Mouse (Mus musculus) forebrain, embryonic 10.5 days (tissue): Measurements from ENCODE around the gene Ms4a6c. TPM values are rescaled to one million over a fixed set of nuclear protein-coding genes. Genes with fewer than 3 reads are reported as not detected.
"Not testable (repeated sequence)": the region's sequence is repeated elsewhere in the genome, so short reads cannot be mapped to it uniquely, and the experiment has no call there.

Experiments
- DNase-seq: peaks from one replicate; pipeline ENCODE4 v3.0.0-alpha.2; 2017; ENCODE audit warnings: low spot score; ENCODE audit errors: extremely low spot score
- H3K27ac ChIP-seq: fragments of 300-500 bp; sonication (generic); 2 replicates; pipeline ENCODE4 v1.5.1; 2016; ENCODE audit warnings: mild to moderate bottlenecking
- H3K27me3 ChIP-seq: fragments of 300-500 bp; sonication (generic); 2 replicates; pipeline ENCODE4 v1.6.1; 2016; ENCODE audit warnings: mild to moderate bottlenecking; ENCODE audit not compliant: poor library complexity, severe bottlenecking
- H3K36me3 ChIP-seq: fragments of 300-500 bp; sonication (generic); replicated peaks from 2 replicates; pipeline ENCODE4 v1.6.1; 2016; ENCODE audit warnings: mild to moderate bottlenecking, moderate library complexity
- H3K4me1 ChIP-seq: fragments of 300-500 bp; sonication (generic); 2 replicates; pipeline ENCODE4 v1.6.1; 2016
- H3K4me3 ChIP-seq: fragments of 300-500 bp; sonication (generic); 2 replicates; pipeline ENCODE4 v1.5.1; 2016; ENCODE audit warnings: mild to moderate bottlenecking, moderate library complexity
- H3K9me3 ChIP-seq: fragments of 300-500 bp; sonication (generic); 2 replicates; pipeline ENCODE4 v1.6.1; 2016; ENCODE audit warnings: mild to moderate bottlenecking, moderate library complexity
- WGBS: fragments of 180-500 bp; shearing (Covaris S2); methylation state at CpG from one replicate; pipeline ENCODE4 v1.1.7; 2016; 5-methylcytosine and 5-hydroxymethylcytosine counted together
- polyA plus RNA-seq: library from polyadenylated mRNA; unstranded; fragments of >200 nt; fragmentation: Nextera tagmentation; extraction: Ambion mirVana; gene quantifications from 2 replicates; pipeline ENCODE4 v1.2.1, GENCODE M21; 2016

Ms4a6c gene
- polyA plus RNA-seq, result 1.2 and 1.5 TPM in 2 replicates

- H3K27me3 ChIP-seq, H3K4me1 ChIP-seq, H3K36me3 ChIP-seq, H3K27ac ChIP-seq, DNase-seq, H3K9me3 ChIP-seq, H3K4me3 ChIP-seq: not testable (repeated sequence)
- WGBS, result 90% methylated on average over 4 of the region's 4 CpGs
Measured at GRCm38 (mm10) chr19:11469215-11469614, at the start of gene Ms4a6c. Gene Ms4a6c, plus strand, starts transcription at chr19:11469366.

GRCm38 (mm10) chr19:11431209-11431608 lies 38.0 kb upstream of the Ms4a6c start:
- not testable (repeated sequence) for H3K4me3 ChIP-seq, DNase-seq, H3K27ac ChIP-seq, H3K27me3 ChIP-seq, H3K4me1 ChIP-seq, H3K36me3 ChIP-seq, H3K9me3 ChIP-seq
- 83% methylated on average over 1 of the region's 1 CpGs for WGBS

DNA sequence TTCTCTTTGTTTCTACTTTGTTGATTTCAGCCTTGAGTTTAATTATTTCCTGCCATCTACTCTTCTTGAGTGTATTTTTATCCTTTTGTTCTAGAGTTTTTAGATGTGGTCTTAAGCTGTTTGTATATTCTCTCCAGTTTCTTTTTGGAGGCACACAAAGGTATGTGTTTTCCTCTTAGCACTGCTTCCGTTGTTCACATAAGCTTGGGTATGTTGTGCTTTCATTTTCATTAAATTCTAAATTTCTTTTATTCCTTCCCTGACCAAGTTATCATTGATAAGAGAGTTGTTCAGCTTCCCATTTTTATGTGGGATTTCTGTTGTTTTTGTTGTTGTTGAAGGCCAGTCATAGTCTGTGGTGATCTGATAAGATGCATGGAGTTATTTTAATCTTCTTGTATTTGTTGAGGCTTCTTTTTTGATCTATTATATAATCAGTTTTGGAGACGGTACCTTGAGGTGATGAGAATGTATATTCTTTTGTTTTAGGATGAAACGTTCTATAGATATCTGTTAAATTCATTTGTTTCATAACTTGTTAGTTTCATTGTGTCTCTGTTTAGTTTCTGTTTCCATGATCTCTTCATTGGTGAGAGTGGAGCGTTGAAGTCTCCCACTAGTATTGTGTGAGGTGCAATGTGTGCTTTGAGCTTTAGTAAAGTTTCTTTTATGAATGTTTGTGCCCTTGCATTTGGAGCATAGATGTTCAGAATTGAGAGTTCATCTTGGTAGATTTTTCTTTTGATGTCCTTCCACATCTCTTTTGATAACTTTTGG lies 33.9 kb upstream of the Ms4a6c start:
- no peaks in the 10 kb centered on the region for H3K4me1 ChIP-seq
- WGBS, result 89% methylated on average over 4 of the region's 4 CpGs
- H3K4me3 ChIP-seq, result no peak overlapping the region
- no peak overlapping the region for H3K27ac ChIP-seq
- no peaks in the 10 kb centered on the region for H3K9me3 ChIP-seq
- H3K27me3 ChIP-seq, result no peaks in the 10 kb centered on the region
- H3K36me3 ChIP-seq, result no peaks in the 10 kb centered on the region
- DNase-seq, result no peak

GRCm38 (mm10) chr19:11443338-11443737 lies 25.8 kb upstream of the Ms4a6c start, which contains the start of gene Ms4a4b:
Gene Ms4a4b, plus strand, starts transcription at chr19:11443553.
- Histone ChIP-seq H3K4me1 (no peaks in the 10 kb centered on the region), H3K27me3 (no peaks in the 10 kb centered on the region), H3K27ac (no peak within 1 kb of the TSS), H3K9me3 (no peaks in the 10 kb centered on the region), H3K36me3 (no peaks in the 10 kb centered on the region), H3K4me3 (no peak within 1 kb of the TSS)
- no peak for DNase-seq

DNA sequence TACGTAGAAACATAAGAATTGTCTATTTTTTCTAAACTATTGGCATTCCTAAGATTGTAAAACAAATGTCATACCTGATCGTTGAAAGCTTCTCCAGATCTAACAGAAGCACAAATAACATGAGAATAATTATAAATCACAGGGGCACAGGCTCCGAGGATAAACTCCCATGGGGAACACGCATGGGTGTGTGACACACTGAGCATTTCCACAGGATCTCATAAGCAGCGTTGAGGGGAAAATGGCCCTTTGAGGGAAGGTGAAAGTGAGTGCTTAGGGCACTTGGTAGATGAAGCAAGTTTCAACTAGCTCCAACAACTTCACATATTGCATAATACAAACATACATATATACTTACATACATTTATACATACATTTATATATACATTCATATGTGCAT lies 25.2 kb upstream of the Ms4a6c start:
- DNase-seq, result no peak
- WGBS, result 92% methylated on average over 5 of the region's 5 CpGs

DNA sequence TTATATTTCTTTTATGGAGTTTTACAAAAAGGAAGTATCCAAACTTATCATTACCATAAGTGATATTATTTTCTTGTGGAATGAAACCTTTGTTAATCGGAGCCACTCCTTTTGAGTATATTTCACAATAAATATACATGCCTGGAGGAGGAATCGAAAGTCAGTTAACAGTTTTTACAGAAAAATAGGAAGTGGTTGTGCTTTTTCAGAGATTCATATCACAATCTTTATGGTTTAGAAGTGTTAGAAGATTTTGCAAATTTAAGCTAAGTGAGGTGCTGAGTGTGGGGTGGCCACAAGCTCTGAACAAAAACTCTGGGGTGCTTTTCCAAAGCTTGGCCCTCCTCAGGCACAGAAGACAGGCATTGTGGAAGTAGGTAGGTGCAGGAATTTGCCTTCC lies 21.9 kb upstream of the Ms4a6c start:
- H3K36me3 ChIP-seq, result no peaks in the 10 kb centered on the region
- H3K4me1 ChIP-seq, result no peaks in the 10 kb centered on the region
- no peak overlapping the region for H3K4me3 ChIP-seq
- H3K27me3 ChIP-seq, result no peaks in the 10 kb centered on the region
- DNase-seq, result no peak
- WGBS, result 82% methylated on average over 2 of the region's 2 CpGs
- no peak overlapping the region for H3K27ac ChIP-seq
- H3K9me3 ChIP-seq, result no peaks in the 10 kb centered on the region

More for the DNA sequence above, 25.2 kb upstream of the Ms4a6c start:
- no peaks in the 10 kb centered on the region for H3K27me3 ChIP-seq
- no peak overlapping the region for H3K27ac ChIP-seq
- no peaks in the 10 kb centered on the region for H3K9me3 ChIP-seq
- H3K36me3 ChIP-seq, result no peaks in the 10 kb centered on the region
- no peak overlapping the region for H3K4me3 ChIP-seq
- H3K4me1 ChIP-seq, result no peaks in the 10 kb centered on the region

- H3K36me3 ChIP-seq, H3K27me3 ChIP-seq, H3K4me3 ChIP-seq, H3K4me1 ChIP-seq, H3K27ac ChIP-seq, DNase-seq, H3K9me3 ChIP-seq: not testable (repeated sequence)
- 94% methylated on average over 4 of the region's 4 CpGs for WGBS
Measured at GRCm38 (mm10) chr19:11459041-11459440, 10.1 kb upstream of the Ms4a6c start.

GRCm38 (mm10) chr19:11464795-11465194 lies 4.4 kb upstream of the Ms4a6c start:
- H3K27ac ChIP-seq, DNase-seq, H3K36me3 ChIP-seq, H3K4me3 ChIP-seq, H3K9me3 ChIP-seq, H3K27me3 ChIP-seq, H3K4me1 ChIP-seq: not testable (repeated sequence)
- WGBS, result 77% methylated on average over 1 of the region's 1 CpGs

- 86% methylated on average over 5 of the region's 5 CpGs for WGBS
- Histone ChIP-seq H3K36me3 (no peaks in the 10 kb centered on the region), H3K27me3 (no peaks in the 10 kb centered on the region), H3K4me1 (no peaks in the 10 kb centered on the region), H3K4me3 (no peak overlapping the region), H3K9me3 (no peaks in the 10 kb centered on the region), H3K27ac (no peak overlapping the region)
- DNase-seq, result no peak
Measured at GRCm38 (mm10) chr19:11466471-11466870, 2.7 kb upstream of the Ms4a6c start.

DNA sequence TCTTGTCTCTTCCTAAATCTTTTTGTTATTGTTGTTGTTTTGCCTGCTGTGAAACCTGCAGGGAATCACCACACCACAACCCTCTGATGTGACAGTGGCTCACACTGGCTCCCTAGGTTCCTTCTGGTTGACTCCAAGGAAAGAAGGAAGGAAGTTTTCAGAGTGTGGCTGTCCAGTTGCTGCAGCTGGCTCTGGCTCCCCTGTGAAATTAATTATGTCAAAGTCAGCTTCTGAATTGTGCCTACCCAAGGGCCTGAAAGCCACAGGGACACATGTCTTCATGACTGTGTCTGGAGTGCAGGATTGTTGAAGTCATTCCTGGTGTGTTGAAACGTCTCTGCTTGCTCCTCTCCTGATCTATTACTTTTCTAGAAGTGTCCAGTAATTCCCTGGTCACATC lies 805 bp upstream of the Ms4a6c start:
- 71% methylated on average over 1 of the region's 1 CpGs for WGBS
- not testable (repeated sequence) for H3K27ac ChIP-seq

GRCm38 (mm10) chr19:11479714-11480113 lies 10.5 kb downstream of the Ms4a6c start:
- 96% methylated on average over 2 of the region's 2 CpGs for WGBS
- Histone ChIP-seq H3K4me3 (no peak overlapping the region), H3K27me3 (no peaks in the 10 kb centered on the region)

More for the DNA sequence above, 805 bp upstream of the Ms4a6c start:
- not testable (repeated sequence) for H3K36me3 ChIP-seq, H3K27me3 ChIP-seq, H3K4me3 ChIP-seq, H3K4me1 ChIP-seq, DNase-seq, H3K9me3 ChIP-seq

DNA sequence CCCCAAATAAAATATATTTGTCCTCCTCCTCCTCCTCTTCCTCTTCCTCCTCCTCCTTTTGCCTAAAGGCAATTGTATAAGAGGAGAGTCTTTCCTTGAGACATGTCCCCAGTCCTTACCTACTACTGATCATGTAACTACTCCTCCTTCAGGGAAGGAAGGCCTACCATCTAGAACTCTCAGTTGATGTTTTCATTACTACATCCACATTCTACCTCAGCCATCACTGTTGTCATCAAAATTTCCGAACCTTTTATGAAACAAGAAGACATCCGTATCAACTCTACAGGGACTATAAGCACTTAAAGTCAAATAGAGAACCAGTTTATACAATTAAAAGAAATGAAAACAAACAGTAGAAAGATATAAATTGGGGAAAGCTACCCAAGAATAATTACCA lies 13.5 kb downstream of the Ms4a6c start:
- no peaks in the 10 kb centered on the region for H3K27me3 ChIP-seq
- WGBS, result 88% methylated on average over 2 of the region's 2 CpGs
- no peaks in the 10 kb centered on the region for H3K9me3 ChIP-seq
- H3K4me1 ChIP-seq, result no peaks in the 10 kb centered on the region
- no peak overlapping the region for H3K27ac ChIP-seq
- DNase-seq, result no peak
- no peaks in the 10 kb centered on the region for H3K36me3 ChIP-seq
- H3K4me3 ChIP-seq, result no peak overlapping the region

More at GRCm38 (mm10) chr19:11479714-11480113, 10.5 kb downstream of the Ms4a6c start:
- no peak for DNase-seq
- Histone ChIP-seq H3K27ac (no peak overlapping the region), H3K9me3 (no peaks in the 10 kb centered on the region), H3K4me1 (no peaks in the 10 kb centered on the region), H3K36me3 (no peaks in the 10 kb centered on the region)

DNA sequence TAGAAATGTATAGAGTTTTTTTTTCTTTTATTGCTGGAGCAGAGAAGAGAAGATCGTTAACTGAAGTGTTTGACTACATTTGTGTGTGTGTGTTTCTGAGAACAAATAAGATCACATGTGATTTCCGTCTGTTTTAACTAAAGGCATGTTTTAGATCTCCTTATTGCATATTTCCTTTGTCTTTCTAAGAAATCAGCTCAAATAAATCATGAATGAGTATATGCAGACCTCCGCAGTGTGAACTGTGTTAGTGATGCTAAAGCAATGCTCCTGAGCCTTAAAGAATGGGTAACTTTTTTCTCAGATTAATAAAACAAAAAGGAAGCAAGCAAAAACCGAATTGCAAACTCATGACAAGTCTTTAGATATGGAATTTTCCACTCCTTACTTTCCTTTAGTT lies 14.8 kb downstream of the Ms4a6c start:
- no peak overlapping the region for H3K4me3 ChIP-seq
- H3K36me3 ChIP-seq, result no peaks in the 10 kb centered on the region
- no peak for DNase-seq
- 84% methylated on average over 4 of the region's 4 CpGs for WGBS
- H3K9me3 ChIP-seq, result no peaks in the 10 kb centered on the region
- H3K4me1 ChIP-seq, result no peaks in the 10 kb centered on the region
- no peak overlapping the region for H3K27ac ChIP-seq
- H3K27me3 ChIP-seq, result no peaks in the 10 kb centered on the region
